Mouse (Mus musculus): Measurements from ENCODE around the gene Neurl1b.

Gene Neurl1b

GRCm38 (mm10) chr17:26396765-26397164 is 17.9 kb upstream of the Neurl1b start:
- no peak for DNase-seq (ENCODE audit: low read depth, low spot score)

GRCm38 (mm10) chr17:26397339-26397738 is 17.3 kb upstream of the Neurl1b start:
- DNase-seq (ENCODE audit: low read depth, low spot score): no peak

- DNase-seq (ENCODE audit: low read depth, low spot score): no peak
Observed at GRCm38 (mm10) chr17:26405340-26406100, 9.1 kb upstream of the Neurl1b start.

GRCm38 (mm10) chr17:26412967-26413366 is 1.7 kb upstream of the Neurl1b start:
- no peak for DNase-seq (ENCODE audit: low read depth, low spot score)

GRCm38 (mm10) chr17:26414184-26414522 is 476 bp upstream of the Neurl1b start:
- DNase-seq (ENCODE audit: low read depth, low spot score): peak; percentile 6

- peak; percentile 19 for DNase-seq (ENCODE audit: low read depth, low spot score)
Observed at GRCm38 (mm10) chr17:26415355-26415865, 781 bp downstream of the Neurl1b start.

- DNase-seq (ENCODE audit: low read depth, low spot score): no peak
Observed at GRCm38 (mm10) chr17:26416141-26416540, 1.5 kb downstream of the Neurl1b start.

GRCm38 (mm10) chr17:26417770-26418421 is 3.3 kb downstream of the Neurl1b start:
- DNase-seq (ENCODE audit: low read depth, low spot score): no peak

- DNase-seq (ENCODE audit: low read depth, low spot score): no peak
Observed at GRCm38 (mm10) chr17:26420491-26421247, 6.0 kb downstream of the Neurl1b start.

- DNase-seq (ENCODE audit: low read depth, low spot score): peak; percentile 53
Observed at GRCm38 (mm10) chr17:26421561-26421960, 6.9 kb downstream of the Neurl1b start.

- DNase-seq (ENCODE audit: low read depth, low spot score): no peak
Observed at GRCm38 (mm10) chr17:26422390-26422789, 7.8 kb downstream of the Neurl1b start.

- DNase-seq (ENCODE audit: low read depth, low spot score): no peak
Observed at GRCm38 (mm10) chr17:26423967-26424641, 9.5 kb downstream of the Neurl1b start.

- no peak for DNase-seq (ENCODE audit: low read depth, low spot score)
Observed at GRCm38 (mm10) chr17:26424973-26425735, 10.5 kb downstream of the Neurl1b start.

- no peak for DNase-seq (ENCODE audit: low read depth, low spot score)
Observed at GRCm38 (mm10) chr17:26433295-26433694, 18.7 kb downstream of the Neurl1b start.

GRCm38 (mm10) chr17:26437089-26437815 is 22.6 kb downstream of the Neurl1b start:
- no peak for DNase-seq (ENCODE audit: low read depth, low spot score)

- no peak for DNase-seq (ENCODE audit: low read depth, low spot score)
Observed at GRCm38 (mm10) chr17:26439001-26439400, 24.4 kb downstream of the Neurl1b start.

GRCm38 (mm10) chr17:26441024-26441423 is 26.4 kb downstream of the Neurl1b start:
- DNase-seq (ENCODE audit: low read depth, low spot score): no peak

GRCm38 (mm10) chr17:26442197-26442596 is 27.6 kb downstream of the Neurl1b start:
- no peak for DNase-seq (ENCODE audit: low read depth, low spot score)

GRCm38 (mm10) chr17:26443865-26444264 is 29.2 kb downstream of the Neurl1b start:
- no peak for DNase-seq (ENCODE audit: low read depth, low spot score)

- DNase-seq (ENCODE audit: low read depth, low spot score): no peak
Observed at GRCm38 (mm10) chr17:26449472-26449871, 34.8 kb downstream of the Neurl1b start.
